Mouse (Mus musculus) thymus, adult 2 months (tissue): Measurements from ENCODE around the gene Dnajc19.

Experiments
- CTCF ChIP-seq: fragments of 200-500 bp; IDR thresholded peaks from 2 replicates; pipeline ENCODE4 v1.5.1; 2012; ENCODE audit warnings: mild to moderate bottlenecking, control low read depth, low read length, moderate library complexity, borderline replicate concordance; ENCODE audit not compliant: control insufficient read depth, poor library complexity, insufficient read depth; ENCODE audit errors: extremely low read depth
- POLR2A ChIP-seq: fragments of 200-500 bp; IDR thresholded peaks from 2 replicates; pipeline ENCODE4 v1.6.1; 2012; ENCODE audit warnings: mild to moderate bottlenecking, low read length, control low read depth, moderate library complexity; ENCODE audit not compliant: control insufficient read depth, poor library complexity, insufficient read depth; ENCODE audit errors: extremely low read depth

DNA sequence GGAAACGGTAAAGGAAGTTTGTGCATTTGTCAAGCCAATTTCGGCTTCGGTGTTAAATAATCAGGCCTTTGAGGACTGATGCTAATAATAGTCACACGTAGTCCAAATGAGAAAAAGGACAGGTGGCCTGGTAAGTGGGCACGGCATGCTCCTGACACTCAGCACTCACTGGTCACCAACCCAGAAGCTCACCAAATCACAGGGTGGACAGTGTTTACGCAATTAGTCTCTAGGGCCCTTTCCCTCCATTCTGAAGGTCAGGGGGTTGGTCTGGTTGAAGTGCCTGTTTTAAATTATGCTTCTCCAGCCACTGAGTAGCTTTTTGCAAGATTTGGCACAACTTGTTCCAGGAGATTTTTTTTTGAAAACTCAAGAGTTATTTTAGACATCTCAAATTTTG is 72.9 kb downstream of the Dnajc19 start:
- TF ChIP-seq POLR2A (no peak), CTCF (no peak)
